Mouse (Mus musculus): ENCODE results near the gene Foxo1. TPM values are rescaled to one million over a fixed set of nuclear protein-coding genes. Genes with fewer than 3 reads are reported as not detected.

Gene Foxo1
- total RNA-seq, 2 experiments from 2014 or later: 23.7 to 28.6 TPM

Other genes starting within 250 kb of the Foxo1 start
- gene Maml3, start 163.3 kb upstream of the Foxo1 start, total RNA-seq (2021): 1 to 10 TPM; 6.4 to 8.2 TPM